In genomic region chr1:134747236-134748174, GRCm38 (mm10) we compare ENCODE assay signal across 8 mouse cellular contexts.
DNase-seq lines count a peak whose midpoint lies in the region; ATAC-seq and TF ChIP-seq lines count a peak whose summit lies in the region.

No protein-coding gene starts in this region.

- H3K27me3 ChIP-seq in midbrain, embryonic 12.5 days: no peaks in the 10 kb centered on the region
- no peaks in the 10 kb centered on the region for H3K27me3 ChIP-seq in midbrain, postnatal 0 days (ENCODE audit: insufficient read depth, low read length)
- H3K27me3 ChIP-seq in embryonic facial prominence, embryonic 10.5 days (replicated peaks; ENCODE audit: low read depth, poor library complexity, severe bottlenecking): peaks cover 14% of the 10 kb centered on the region
- H3K27me3 ChIP-seq in intestine, embryonic 16.5 days (replicated peaks; ENCODE audit: control insufficient read depth, insufficient read depth, low read length): peaks cover 4% of the 10 kb centered on the region

- TF ChIP-seq CTCF in midbrain, postnatal 0 days (IDR thresholded peaks at IDR 0.05): no peak

- DNase-seq in midbrain, postnatal 0 days (ENCODE audit: low spot score): no peak
- DNase-seq in embryonic facial prominence, embryonic 10.5 days (ENCODE audit: low spot score): peak; percentile 71
- DNase-seq in lung, postnatal 10 days: peak; percentile 76
- peak; percentile 71 to 77 for DNase-seq in spleen, postnatal 14 days (ENCODE audit: low spot score in 2 of 2)
- DNase-seq in cerebellum, adult 9-10 months: no peak

- H3K9ac ChIP-seq in midbrain, embryonic 12.5 days (replicated peaks): no peak overlapping the region
- no peak overlapping the region for H3K9ac ChIP-seq in midbrain, postnatal 0 days (replicated peaks; ENCODE audit: low read length, poor library complexity, severe bottlenecking)
- no peak overlapping the region for H3K9ac ChIP-seq in intestine, embryonic 16.5 days (ENCODE audit: low read depth, low read length)

- no peak overlapping the region for H3K27ac ChIP-seq in midbrain, embryonic 12.5 days (replicated peaks)
- H3K27ac ChIP-seq in midbrain, postnatal 0 days (ENCODE audit: low read depth, low read length): no peak overlapping the region
- H3K27ac ChIP-seq in embryonic facial prominence, embryonic 10.5 days (replicated peaks): no peak overlapping the region
- H3K27ac ChIP-seq in intestine, embryonic 16.5 days (ENCODE audit: low read length): no peak overlapping the region

- no peaks in the 10 kb centered on the region for H3K4me1 ChIP-seq in midbrain, embryonic 12.5 days
- H3K4me1 ChIP-seq in midbrain, postnatal 0 days (ENCODE audit: insufficient read depth, low read length): peaks cover 3% of the 10 kb centered on the region; the same call in 1 of the 2 replicates
- peaks cover 28% of the 10 kb centered on the region for H3K4me1 ChIP-seq in embryonic facial prominence, embryonic 10.5 days
- peaks cover 23% of the 10 kb centered on the region for H3K4me1 ChIP-seq in intestine, embryonic 16.5 days (ENCODE audit: control insufficient read depth, insufficient read depth, low read length)

- WGBS in midbrain, embryonic 12.5 days: 20% methylated on average over 23 of the region's 23 CpGs
- 22% methylated on average over 23 of the region's 23 CpGs for WGBS in midbrain, postnatal 0 days
- 16% methylated on average over 23 of the region's 23 CpGs for WGBS in embryonic facial prominence, embryonic 10.5 days
- 25% methylated on average over 23 of the region's 23 CpGs for WGBS in intestine, embryonic 16.5 days

- no peaks in the 10 kb centered on the region for H3K36me3 ChIP-seq in midbrain, embryonic 12.5 days
- 0 out of 2 replicates have a peak, but pooled peaks cover 2% of the 10 kb centered on the region for H3K36me3 ChIP-seq in midbrain, postnatal 0 days (ENCODE audit: insufficient read depth, low read length)
- H3K36me3 ChIP-seq in embryonic facial prominence, embryonic 10.5 days (replicated peaks): no peaks in the 10 kb centered on the region
- H3K36me3 ChIP-seq in intestine, embryonic 16.5 days (ENCODE audit: control insufficient read depth, insufficient read depth, low read length): no peaks in the 10 kb centered on the region

- ATAC-seq in midbrain, embryonic 12.5 days (ENCODE audit: low FRiP score, low read depth): no peak
- no peak for ATAC-seq in midbrain, postnatal 0 days (ENCODE audit: low FRiP score)
- ATAC-seq in intestine, embryonic 16.5 days: peak; percentile 55; the same call in 1 of the 2 replicates
- ATAC-seq in cerebellum, adult (ENCODE audit: insufficient number of reproducible peaks, low FRiP score, low TSS enrichment): no peak

- H3K4me2 ChIP-seq in midbrain, embryonic 12.5 days (replicated peaks): 0 out of 2 replicates have a peak overlapping the region, but pooled peaks have one; percentile 10
- H3K4me2 ChIP-seq in midbrain, postnatal 0 days (ENCODE audit: low read depth, low read length, poor library complexity, severe bottlenecking): no peak overlapping the region
- peak overlapping the region; percentile 28 for H3K4me2 ChIP-seq in intestine, embryonic 16.5 days (ENCODE audit: low read depth, low read length)

- no peaks in the 10 kb centered on the region for H3K9me3 ChIP-seq in midbrain, embryonic 12.5 days
- H3K9me3 ChIP-seq in midbrain, postnatal 0 days (ENCODE audit: low read length): no peaks in the 10 kb centered on the region
- no peaks in the 10 kb centered on the region for H3K9me3 ChIP-seq in embryonic facial prominence, embryonic 10.5 days
- no peaks in the 10 kb centered on the region for H3K9me3 ChIP-seq in intestine, embryonic 16.5 days (ENCODE audit: control insufficient read depth, low read length)

- H3K4me3 ChIP-seq in midbrain, embryonic 12.5 days: no peak overlapping the region
- H3K4me3 ChIP-seq in midbrain, postnatal 0 days (ENCODE audit: low read depth, low read length): no peak overlapping the region
- peak overlapping the region; percentile 41 for H3K4me3 ChIP-seq in embryonic facial prominence, embryonic 10.5 days
- no peak overlapping the region for H3K4me3 ChIP-seq in intestine, embryonic 16.5 days (ENCODE audit: low read length)

Comparison
In these comparisons a context has a peak if more than half of its experiments do, and no peak if none do; other contexts are left out.
1. DNase-seq: peak in embryonic facial prominence, embryonic 10.5 days (single experiment), lung, postnatal 10 days (single experiment) and spleen, postnatal 14 days (2 of 2); none in midbrain, postnatal 0 days (single experiment) and cerebellum, adult 9-10 months (single experiment).